Mouse (Mus musculus) embryonic fibroblast, embryonic 13.5 days (primary cell): ENCODE results near the gene Rgs4.

Source experiments
- CTCF ChIP-seq: IDR thresholded peaks from 2 replicates; pipeline ENCODE4 v1.5.1; 2011; ENCODE audit warnings: mild to moderate bottlenecking, control low read depth, low read length, moderate library complexity, borderline replicate concordance; ENCODE audit not compliant: insufficient read depth
- POLR2A ChIP-seq: IDR thresholded peaks from 2 replicates; pipeline ENCODE4 v1.6.1; 2011; ENCODE audit warnings: low read depth, mild to moderate bottlenecking, control low read depth, low read length, moderate library complexity

DNA sequence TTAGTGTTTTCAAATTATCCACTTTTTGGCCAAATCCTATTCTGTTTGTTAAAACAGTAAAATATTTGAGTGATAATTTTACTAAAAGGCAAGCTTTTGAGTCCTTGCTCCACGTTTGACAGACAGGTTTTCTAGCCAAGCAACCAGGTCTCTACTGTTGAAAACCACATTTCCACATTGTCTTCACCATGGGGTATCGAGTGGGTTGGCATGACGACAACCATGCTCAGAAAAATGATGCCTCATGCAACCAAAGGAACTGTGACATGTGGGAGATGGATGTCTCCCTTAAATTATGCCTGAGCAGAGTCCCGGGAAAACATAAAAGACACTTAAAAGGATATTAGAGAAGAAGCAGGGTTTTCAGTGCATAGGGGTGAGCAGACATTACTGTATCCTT, 50.2 kb downstream of the Rgs4 start:
- TF ChIP-seq CTCF, result no peak
- no peak for TF ChIP-seq POLR2A
